8 mouse cellular contexts compared by ENCODE assay signal in genomic region chr1:121430938-121431928, GRCm38 (mm10). TPM values are rescaled to one million over a fixed set of nuclear protein-coding genes. Genes with fewer than 3 reads are reported as not detected.
DNase-seq lines count a peak whose midpoint lies in the region; ATAC-seq and TF ChIP-seq lines count a peak whose summit lies in the region.

Ccdc93 (plus strand) TSS chr1:121431049.

- no peaks in the 10 kb centered on the region for H3K9me3 ChIP-seq in megakaryocyte, embryonic 14.5 days

- peak; percentile 96 for DNase-seq in gastrocnemius, adult 8-10 months (ENCODE audit: low spot score in 2 of 2)
- peak; percentile 78 for DNase-seq in hindlimb bud, embryonic 11.5 days (ENCODE audit: extremely low spot score, low read depth, low spot score)
- DNase-seq in left cerebral cortex, adult 8-10 months (ENCODE audit: low spot score in 2 of 2), result peak; percentile 93 to 99
- peak; percentile 97 to 99 for DNase-seq in right cerebral cortex, postnatal 10 days (ENCODE audit: low spot score in 2 of 2)
- DNase-seq in urinary bladder, postnatal 25 days (ENCODE audit: low spot score), result peak; percentile 100

- H3K4me1 ChIP-seq in cortical plate, adult 2 months (ENCODE audit: control insufficient read depth, insufficient read depth, low read length), result peaks cover 5% of the 10 kb centered on the region
- H3K4me1 ChIP-seq in megakaryocyte, embryonic 14.5 days, result peaks cover 38% of the 10 kb centered on the region

- no peaks in the 10 kb centered on the region for H3K27me3 ChIP-seq in megakaryocyte, embryonic 14.5 days (replicated peaks)

- peak; percentile 92 for ATAC-seq in activated CD4-positive, CD25-positive, alpha-beta regulatory T cell, adult 4 months

- H3K4me3 ChIP-seq in cortical plate, adult 2 months (ENCODE audit: insufficient read depth, low read length), result peak within 1 kb of the TSS; percentile 64
- H3K4me3 ChIP-seq in megakaryocyte, embryonic 14.5 days (replicated peaks), result peak within 1 kb of the TSS; percentile 97

- H3K27ac ChIP-seq in cortical plate, adult 2 months (ENCODE audit: insufficient read depth, low read length), result no peak within 1 kb of the TSS

- TF ChIP-seq POLR2A in cortical plate, adult 2 months (IDR thresholded peaks at IDR 0.05; ENCODE audit: extremely low read depth, insufficient read depth, low read length), result peak; percentile 96

- TF ChIP-seq CTCF in cortical plate, adult 2 months (IDR thresholded peaks at IDR 0.05; ENCODE audit: extremely low read depth, insufficient read depth, low read length), result no peak

- H3K36me3 ChIP-seq in megakaryocyte, embryonic 14.5 days (replicated peaks; ENCODE audit: low read length), result peaks cover 23% of the 10 kb centered on the region

RNA-seq across cellular contexts. Expression of gene Ccdc93, which starts in this region (rescaled TPM):
- 10 to 100 TPM; 15.2 to 17.5 TPM for polyA plus RNA-seq in activated CD4-positive, CD25-positive, alpha-beta regulatory T cell, adult 4 months (2017; shearing (Covaris generic))
- polyA plus RNA-seq in cortical plate, adult 2 months (2012; rRNA removed), result 16.0 and 16.4 TPM in 2 replicates
- total RNA-seq in gastrocnemius, adult 8-10 months (2022), result 1 to 10 TPM; 6.8 to 9.4 (median 7.9) TPM
- total RNA-seq in left cerebral cortex, adult 8-10 months (2022), result 10 to 100 TPM; 20.8 to 25.6 (median 22.7) TPM
- 2.6 TPM in 1 of 2 replicates, not detected in the other for polyA plus RNA-seq in megakaryocyte, embryonic 14.5 days (2012; ENCODE audit: insufficient read depth, low replicate concordance)
